Mouse (Mus musculus): ENCODE measurements around the gene Mphosph9. TPM values are rescaled to one million over a fixed set of nuclear protein-coding genes. Genes with fewer than 3 reads are reported as not detected.
A peak's percentile ranks its signal among the peaks of the same experiment; 100 is the strongest.
"Not testable (repeated sequence)": the region's sequence is repeated elsewhere in the genome, so short reads cannot be mapped to it uniquely, and the experiment has no call there.

The Mphosph9 gene
- total RNA-seq, 2 experiments from 2014 or later: 4.8 to 6.1 TPM

DNA sequence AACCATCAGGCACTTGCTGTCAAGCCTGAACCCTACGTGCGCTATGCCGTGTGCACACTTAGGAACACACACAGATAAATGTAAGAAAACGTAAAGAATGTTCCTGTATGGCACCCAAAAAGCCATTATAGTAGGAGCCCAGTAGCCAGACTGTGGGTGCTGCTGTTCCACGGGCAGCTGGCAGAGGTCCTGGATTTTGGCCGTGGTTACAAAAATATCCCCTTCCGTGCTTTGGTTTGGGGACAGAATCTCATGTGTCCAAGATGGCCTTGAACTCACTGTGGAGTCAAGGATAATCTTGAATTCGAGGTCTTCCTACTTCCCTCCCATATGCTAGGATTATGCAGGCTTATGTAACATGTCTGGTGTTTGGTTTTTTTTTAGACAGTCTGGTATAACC lies 15.1 kb upstream of the Mphosph9 start:
- no peak for DNase-seq

DNA sequence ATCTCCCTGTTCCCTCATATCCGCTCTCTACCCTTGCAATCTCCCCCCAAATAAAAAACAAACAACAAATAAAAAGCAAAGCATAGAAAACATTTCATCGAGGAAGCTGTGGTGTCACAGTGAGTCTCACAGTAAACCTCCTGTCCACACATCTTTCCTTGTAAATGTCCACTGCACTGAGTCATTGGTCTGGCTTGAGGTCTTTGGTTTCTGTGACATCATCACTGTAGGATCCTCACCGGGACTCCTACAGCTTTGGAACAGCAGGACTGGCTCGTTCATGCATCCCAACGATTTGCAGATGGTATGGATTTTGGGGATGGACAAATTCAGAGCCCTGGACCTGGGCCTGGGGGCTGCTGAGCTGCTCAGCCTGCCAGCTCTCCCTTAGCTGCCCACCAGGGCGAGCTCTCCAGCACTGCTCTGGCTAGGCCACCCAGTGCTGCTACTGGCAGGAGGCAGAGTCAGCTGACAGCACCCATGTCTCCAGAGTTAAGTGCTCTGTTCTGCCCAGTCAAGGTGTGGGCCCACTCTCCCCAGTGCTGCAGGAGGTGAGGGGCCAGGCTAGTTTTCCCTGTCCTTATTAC lies 14.1 kb upstream of the Mphosph9 start:
- not testable (repeated sequence) for DNase-seq

DNA sequence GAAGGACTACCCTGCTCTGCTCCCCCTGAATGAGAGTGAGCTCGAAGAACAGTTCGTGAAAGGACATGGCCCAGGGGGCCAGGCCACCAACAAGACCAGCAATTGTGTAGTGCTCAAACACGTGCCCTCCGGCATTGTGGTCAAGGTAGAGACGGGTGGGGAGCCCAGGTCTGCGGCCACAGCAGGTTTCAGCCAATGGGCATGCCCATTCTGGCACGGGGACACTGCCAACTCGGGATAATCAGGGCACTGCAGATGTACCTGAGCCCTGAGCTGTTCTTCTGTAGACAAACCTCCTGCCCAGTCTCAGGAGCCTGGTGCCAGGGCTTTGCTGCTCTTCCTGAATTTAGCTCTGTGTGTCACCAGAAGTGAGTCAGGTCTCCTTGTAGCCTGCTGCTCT lies 11.0 kb upstream of the Mphosph9 start:
- DNase-seq: no peak

DNA sequence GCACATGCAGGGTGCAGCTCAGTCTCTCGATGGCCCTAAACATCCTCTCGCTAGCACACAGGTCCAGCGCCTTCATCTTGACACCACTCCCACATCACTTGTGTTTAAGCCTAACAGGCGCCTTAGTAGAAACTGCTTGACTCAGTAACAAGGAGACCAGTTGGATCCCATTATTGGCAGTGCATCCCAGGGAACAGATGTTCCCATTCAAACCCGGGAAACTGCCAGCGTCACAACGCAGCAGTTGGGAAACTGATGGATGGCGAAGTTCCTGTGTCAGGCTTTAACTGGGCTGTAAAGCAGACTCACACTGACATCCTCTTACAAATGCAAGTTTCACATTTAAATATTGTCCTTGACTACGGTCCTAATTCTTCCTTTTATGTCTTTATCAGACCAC lies 10.1 kb upstream of the Mphosph9 start:
- no peak for DNase-seq

DNA sequence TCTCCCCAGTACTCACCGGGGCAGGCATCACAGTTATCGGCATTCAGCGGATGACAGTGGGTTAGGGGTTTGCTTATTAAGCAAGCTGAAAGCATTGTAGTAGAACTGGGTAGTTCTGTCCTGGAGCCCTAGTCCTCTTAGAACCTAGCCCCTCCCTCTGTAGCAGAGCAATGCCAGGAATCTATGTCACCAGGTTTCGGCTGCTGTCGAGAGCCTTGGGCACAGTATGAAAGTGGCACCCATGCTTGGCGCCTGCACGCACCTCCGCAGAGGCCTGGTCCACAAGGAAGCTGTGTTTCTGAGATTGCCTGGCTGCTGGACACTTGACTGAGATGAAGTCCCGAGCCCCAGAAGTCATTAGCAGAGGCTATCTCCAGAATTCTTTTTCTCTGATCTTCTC lies 9.3 kb upstream of the Mphosph9 start:
- no peak for DNase-seq

DNA sequence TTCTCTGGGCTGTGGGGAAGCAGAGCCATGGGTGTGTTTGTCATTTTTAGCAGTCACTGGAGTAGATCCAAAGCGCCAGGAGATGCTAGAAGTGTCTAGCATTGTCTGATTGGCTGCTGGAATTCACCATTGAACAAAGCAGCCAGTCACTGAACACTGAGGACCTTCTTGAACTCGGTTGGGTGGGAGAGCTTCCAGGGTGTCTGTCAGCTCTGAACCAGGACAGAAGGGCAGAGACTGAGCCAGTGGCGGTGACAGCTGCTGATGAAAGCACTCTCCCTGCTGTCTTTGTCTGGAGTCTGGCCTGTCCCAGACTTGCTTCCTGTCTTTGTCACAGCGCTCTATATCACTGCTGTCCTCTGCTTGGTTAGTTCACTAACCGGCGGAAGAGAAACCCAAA lies 6.6 kb upstream of the Mphosph9 start:
- peak; percentile 37 for DNase-seq

DNA sequence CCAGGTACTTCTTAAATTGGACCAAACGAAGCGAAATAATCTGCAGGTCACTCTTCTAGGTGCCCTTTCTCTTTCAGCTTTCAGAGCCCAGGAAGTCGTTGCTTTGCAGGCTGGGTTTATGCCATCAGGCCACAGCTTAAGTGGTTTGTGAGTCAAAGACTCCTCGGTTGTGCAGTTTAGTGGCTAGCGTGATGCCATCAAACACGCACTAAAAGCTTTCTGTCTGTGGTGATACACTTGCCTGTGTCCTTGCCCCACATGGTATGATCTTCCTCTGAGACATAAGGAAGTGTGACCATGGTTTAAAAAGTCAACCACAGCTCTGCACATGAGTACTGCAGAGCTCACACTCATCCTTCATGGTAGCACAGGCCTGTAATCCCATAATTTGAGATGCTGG lies 2.3 kb upstream of the Mphosph9 start:
- DNase-seq: no peak

DNA sequence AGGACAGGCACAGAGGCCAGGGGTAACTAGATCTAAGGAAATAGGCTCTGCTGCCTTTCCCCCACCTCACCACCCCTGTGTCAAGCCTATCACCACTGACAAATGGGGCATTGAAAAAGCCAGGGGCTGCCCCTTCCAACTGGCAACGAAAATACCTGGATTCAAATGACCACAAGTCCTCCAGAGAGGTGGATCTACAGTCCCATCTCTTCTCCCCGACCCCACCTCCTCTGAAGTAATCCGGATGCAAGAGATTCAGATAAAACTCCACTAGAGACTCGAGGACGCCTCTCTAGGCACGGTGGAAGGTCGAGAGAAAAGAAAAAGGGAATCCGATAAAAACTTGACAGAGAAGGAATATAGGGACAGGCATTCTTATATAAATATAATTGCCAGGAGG lies 943 bp downstream of the Mphosph9 start:
- no peak for DNase-seq

DNA sequence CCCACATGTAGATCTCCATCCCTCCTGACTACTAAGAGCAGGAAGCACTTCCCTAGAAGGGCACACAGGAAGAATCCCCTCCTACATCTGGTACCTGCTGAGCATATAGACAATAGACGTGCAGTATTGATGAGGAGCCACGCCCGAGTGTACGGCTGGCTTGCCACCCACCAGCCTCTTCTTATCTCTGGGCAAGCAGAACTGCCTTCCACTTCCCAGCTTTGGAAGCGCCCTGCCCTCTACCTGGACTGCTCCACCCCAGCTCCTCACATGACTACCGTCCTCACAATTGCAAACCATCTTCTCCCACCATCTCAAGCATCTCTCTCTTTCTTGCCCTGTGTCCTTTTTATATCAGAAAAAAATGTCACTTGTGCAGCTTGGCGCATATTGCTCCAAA lies 10.1 kb downstream of the Mphosph9 start:
- no peak for DNase-seq

DNA sequence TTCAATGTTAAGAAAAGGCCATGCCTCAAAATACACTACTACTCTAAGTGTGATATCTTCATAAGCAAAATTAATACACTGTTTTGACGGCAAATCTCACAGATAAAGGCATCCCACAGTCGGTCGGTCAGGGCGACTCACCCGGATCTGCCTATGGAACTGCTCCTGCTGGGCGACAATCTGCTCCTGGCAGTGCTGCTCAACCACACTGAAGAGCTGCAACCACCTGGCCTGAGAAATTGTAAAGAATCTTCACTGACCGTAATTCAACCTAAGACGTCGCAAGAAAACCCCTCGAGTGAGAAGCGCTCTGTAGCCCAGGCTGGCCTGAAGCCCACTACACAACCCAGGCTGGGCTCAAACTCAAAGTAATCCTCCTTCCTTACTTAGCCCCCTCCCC lies 11.8 kb downstream of the Mphosph9 start:
- no peak for DNase-seq

DNA sequence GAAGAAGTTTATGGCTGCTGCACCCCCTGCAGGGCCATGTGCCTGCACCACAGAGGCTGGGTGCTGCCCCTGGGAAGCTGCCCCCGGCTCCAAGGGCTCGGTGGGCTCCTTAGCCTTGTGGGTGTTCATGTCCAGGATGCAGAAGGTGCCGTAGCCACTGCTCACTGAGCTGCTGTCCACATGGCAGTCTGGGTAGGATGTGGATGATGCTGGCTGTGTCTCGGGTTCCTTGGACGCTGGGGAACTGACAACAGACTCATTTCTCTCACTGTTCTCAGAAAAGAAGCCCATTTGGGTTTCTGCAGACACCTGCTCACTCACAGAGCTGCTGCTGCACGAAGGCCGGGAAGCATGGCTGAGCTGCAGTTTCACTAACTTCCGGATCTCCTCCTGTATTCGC lies 12.3 kb downstream of the Mphosph9 start:
- no peak for DNase-seq

DNA sequence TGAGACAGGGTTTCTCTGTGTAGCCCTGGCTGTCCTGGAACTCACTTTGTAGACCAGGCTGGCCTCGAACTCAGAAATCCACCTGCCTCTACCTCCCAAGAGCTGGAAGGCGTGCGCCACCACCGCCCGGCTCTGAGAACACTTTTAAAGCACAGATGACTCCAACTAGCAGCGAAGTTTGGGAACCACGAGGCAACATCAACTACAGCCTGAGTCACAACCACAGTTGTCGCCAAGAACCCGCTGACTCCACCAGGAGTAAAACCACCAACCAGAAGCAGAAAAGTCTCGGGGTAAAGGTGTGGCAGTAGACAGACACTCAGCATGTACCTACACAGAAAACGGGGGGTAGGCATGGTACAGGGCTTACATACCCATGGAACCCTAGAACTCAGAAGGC lies 17.7 kb downstream of the Mphosph9 start:
- no peak for DNase-seq

DNA sequence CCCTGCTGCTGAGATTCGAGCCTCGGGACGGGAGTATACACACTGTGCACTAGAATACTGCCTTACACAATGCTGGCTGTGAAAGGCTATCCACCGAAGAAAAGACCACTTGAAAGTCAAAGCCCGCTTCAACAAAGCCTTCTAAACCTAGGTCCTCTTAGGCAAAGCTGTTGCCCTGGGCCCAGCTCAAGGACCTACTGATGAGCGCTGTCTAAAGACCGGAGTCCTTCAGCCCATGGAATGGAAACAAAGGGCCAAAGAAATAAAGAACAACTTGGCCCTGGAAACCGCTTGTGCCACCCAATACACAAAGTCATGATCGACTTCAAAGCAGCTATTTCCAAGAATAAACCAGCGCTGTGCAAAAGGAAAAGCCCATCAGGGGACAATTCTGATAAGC lies 18.6 kb downstream of the Mphosph9 start:
- DNase-seq: no peak

DNA sequence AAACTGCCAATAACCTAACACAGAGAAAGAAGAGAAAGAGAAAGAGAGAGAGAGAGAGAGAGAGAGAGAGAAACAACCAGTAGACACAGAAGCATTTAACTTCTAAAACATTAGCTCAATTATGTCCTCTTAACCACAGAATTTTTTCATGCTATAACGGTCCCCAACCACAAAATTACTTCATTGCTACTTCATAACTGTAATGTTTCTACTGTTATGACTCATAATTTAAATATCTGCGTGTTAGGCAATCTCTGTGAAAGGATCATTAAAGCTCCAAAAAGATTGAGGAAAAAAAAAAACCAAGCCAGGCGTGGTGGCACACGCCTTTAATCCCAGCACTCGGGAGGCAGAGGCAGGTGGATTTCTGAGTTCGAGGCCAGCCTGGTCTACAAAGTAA lies 24.9 kb downstream of the Mphosph9 start:
- DNase-seq: not testable (repeated sequence)

DNA sequence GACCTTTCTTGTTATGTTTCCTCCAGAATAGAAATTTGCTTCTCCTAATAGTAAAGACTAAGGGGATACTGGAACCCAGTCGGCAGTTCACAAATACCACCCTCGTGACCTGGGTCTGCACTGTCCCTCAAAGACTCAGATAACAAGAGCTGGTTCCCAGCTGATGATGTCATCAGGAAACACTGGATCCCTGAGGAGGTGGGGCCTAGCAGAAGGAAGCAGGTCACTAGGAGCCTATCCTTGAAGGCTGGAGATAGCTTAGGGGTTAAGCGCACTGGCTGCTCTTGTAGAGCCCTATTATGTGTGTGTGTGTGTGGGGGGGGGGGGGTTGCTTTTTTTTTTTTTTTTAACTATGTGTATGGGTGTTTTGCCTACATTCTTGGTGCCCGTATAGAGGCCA lies 27.6 kb downstream of the Mphosph9 start:
- DNase-seq: no peak

DNA sequence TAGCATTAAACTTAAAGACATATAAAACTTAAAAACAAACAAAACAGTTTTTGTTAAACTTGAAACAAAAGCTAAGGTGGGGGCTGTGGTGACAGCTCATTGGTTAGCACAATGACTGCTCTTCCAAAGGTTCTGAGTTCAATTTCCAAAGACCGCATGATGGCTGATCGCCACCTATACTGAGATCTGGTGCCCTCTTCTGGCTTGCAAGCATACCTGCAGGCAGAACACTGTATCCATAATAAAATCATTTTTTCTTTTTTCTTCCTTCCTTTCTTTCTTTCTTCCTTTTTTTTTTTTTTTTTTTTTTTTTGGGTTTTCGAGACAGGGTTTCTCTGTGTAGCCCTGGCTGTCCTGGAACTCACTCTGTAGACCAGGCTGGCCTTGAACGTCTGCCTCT lies 28.5 kb downstream of the Mphosph9 start:
- not testable (repeated sequence) for DNase-seq

DNA sequence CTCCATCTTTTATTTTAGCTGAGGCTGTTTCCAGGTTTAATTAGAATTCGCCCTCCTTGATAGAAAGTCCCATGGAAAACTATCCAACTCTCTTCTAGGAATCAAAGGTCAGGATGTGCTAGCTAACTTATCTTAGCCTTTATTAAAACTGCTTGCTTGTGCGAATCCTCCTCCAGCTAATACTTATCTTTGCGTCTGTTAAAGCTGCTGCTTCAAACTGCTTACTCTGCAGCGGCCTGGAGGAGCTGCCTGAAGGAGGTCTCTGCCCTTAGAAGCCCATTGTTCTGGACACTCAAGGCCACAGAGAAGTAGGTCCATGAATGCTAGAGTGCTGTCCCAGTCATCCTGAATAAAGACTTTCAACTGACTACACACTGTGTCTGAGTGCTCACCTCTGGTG lies 31.3 kb downstream of the Mphosph9 start:
- DNase-seq: no peak

DNA sequence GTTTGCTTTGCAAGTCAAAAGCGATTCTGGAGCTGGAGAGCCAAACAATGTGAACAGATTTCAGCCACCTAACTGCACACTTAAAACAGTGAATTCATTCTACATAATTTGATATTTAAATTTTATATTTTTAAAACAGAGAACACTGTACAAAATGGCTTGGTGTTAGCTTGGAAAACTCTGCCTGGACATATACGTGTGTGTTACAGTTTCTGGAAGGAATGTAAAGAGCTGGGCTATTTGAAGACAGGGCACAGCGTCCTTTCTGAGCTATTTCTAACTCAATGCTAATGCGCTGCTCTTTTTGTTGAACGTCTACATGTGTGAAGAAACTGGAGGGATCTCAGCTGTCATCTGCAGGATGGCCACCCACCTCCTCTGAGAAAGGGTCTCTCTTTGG lies 33.8 kb downstream of the Mphosph9 start:
- no peak for DNase-seq

DNA sequence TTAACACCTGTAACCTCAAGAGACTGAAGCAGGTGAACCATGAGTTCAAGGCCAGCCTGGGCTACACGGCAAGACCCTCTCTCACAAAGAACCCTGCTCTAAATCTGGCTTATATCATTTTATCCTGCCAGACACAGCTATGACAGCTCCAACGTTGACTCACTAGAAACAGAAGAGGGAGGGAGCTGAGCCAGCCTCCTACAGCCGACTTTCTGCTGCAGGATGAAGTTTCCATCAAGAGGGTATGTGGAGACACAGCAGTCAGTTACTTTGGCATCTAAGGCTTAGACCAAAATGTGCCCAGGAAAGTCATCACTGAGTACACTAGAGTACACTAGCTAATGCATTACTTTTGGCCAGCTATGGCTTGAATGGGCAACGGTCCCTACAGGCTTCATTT lies 37.6 kb downstream of the Mphosph9 start:
- no peak for DNase-seq

DNA sequence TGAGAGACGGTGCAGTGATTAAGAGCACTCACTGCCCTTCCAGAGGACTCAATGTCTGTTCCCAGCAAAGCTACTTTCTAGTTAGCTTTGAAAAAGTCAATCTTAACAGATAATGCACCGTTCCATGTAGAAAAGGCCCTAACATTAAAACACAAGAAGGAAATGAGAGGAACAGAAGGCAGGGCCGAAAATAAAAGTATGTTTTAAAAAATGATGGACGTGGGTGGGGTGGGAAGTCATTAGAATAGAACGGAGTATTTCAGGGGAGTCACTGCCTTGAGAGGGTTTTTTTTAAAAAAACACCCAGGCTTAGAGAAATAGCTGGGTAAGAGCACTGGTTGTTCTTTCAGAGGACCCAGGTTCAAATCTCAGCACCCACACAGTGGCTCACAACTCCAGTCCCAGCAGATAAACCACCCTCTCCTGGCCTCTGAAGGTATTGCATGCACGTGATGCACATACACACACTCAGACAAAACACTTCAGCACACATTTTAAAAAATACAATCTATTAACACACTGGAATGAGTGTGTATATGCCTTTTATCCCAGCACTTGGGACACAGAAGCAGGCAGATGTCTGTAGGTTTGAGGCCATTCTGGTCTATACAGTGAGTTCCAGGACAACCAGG lies 40.0 kb downstream of the Mphosph9 start:
- DNase-seq: no peak

DNA sequence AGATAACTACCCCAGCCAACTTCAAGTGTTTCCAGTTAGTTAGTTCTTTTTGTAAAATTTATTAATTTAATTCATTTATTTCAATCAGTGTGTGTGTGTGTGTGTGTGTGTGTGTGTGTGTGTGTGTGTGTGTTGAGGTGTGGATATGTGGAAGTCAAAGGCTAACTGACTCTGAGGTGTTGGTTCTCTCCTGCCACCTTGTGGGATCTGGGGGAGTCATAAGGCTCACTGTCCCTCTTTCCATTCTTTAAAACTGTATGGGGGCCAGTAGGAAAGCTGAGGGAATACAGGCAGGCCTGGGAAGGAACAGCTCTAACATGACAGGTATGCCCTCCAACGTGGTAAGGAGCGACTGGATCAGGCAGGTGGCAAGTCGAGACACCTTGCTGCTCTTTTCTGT lies 43.4 kb downstream of the Mphosph9 start:
- DNase-seq: peak; percentile 9

DNA sequence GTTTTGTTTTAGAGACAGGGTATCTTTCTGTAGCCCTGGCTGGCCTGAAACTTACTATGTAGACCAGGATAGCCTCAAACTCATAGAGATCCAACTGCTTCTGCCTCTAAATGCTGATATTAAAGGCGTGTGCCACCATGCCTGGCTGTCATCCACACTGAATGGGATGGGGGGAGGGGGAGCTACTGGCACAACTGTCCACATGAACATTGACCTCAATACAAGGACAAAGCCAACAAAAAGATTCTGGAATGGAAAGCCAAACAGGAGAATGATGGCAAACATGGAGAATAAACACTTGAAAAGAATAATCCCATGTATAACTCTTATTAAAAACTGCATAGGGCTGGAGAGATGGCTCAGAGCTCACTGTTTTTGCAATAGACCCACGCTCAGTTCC lies 44.9 kb downstream of the Mphosph9 start:
- no peak for DNase-seq

DNA sequence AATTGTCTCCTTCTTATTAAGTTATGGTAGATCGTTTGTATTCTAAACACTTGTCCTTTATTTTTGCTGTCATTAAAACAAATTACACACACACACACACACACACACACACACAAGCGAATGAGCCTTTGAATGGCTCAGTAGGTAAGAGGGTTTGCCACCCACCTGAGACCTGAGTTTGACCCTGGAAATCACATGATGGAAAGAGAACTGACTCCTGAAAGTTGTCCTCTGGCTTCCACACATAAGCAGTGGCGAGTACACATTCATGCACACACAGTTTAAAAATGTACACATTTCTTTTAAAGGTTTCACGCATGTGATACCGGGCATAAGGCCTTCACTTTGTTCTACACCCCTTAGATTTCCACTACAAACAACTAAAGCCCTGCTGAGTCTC lies 57.5 kb downstream of the Mphosph9 start:
- no peak for DNase-seq

DNA sequence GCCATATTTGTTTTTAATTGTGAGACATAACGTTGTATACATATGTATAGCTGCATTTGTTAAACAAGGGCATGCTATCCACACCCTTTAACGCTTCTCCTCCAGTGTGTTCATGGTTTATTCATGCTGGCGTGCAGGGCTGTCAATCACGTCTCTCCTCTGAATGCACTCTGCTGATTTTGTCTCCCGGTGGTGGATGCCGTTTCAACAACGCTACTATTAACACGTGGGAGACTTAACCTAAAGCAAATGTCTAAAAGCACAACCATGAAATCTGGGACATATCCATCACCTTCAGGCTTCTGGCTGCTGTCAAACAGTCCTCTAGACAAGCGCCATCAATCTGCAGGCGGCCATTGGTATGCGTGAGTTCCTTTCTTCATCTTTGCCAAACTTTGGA lies 58.1 kb downstream of the Mphosph9 start:
- DNase-seq: no peak

DNA sequence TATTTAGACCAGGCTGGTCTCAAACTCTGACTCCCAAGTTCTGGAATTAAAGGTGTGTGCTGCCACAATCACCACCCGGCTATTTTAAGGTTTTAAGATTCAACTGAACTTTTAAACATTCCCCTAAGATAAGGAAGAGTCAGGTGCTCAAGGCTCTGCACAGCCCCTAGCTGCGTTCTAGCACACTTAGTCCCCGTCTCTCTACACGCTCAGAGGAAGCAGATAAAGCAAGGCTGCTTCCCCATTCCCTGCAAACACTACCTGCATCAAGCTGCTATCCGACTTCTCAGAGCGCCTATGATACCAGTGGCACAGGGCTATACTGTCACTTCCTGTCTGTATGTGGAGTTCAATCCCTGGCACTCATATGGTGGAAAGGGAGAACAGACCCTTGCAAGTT lies 60.1 kb downstream of the Mphosph9 start:
- no peak for DNase-seq

Measured in gastrocnemius, postnatal 10 days (tissue).